In genomic region chr17:33717982-33718381, GRCm38 (mm10) we compare ENCODE assay signal across 8 mouse cellular contexts. TPM values are rescaled to one million over a fixed set of nuclear protein-coding genes. Genes with fewer than 3 reads are reported as not detected.
DNase-seq lines count a peak whose midpoint lies in the region; ATAC-seq and TF ChIP-seq lines count a peak whose summit lies in the region.

No protein-coding gene starts in this region.

- H3K27me3 ChIP-seq in heart, embryonic 11.5 days (ENCODE audit: control insufficient read depth, insufficient read depth, low read length) = no peaks in the 10 kb centered on the region
- H3K27me3 ChIP-seq in E14TG2a.4 (ENCODE audit: insufficient read depth, low read length) = no peaks in the 10 kb centered on the region
- H3K27me3 ChIP-seq in forebrain, embryonic 15.5 days = no peaks in the 10 kb centered on the region
- no peaks in the 10 kb centered on the region for H3K27me3 ChIP-seq in liver, embryonic 16.5 days (ENCODE audit: control insufficient read depth, insufficient read depth, low read depth, low read length)

- 9% methylated on average over 8 of the region's 8 CpGs for WGBS in heart, embryonic 11.5 days (ENCODE audit: insufficient replicate concordance)
- 9% methylated on average over 8 of the region's 8 CpGs for WGBS in forebrain, embryonic 15.5 days
- 3% methylated on average over 8 of the region's 8 CpGs for WGBS in liver, embryonic 16.5 days (ENCODE audit: insufficient replicate concordance)

- no peak for DNase-seq in heart, postnatal 14 days
- DNase-seq in adrenal gland, adult (ENCODE audit: inconsistent age in 2 of 2, low spot score in 1 of 2) = no peak
- no peak for DNase-seq in right cerebral cortex, postnatal 36 days (ENCODE audit: low spot score in 2 of 2)
- DNase-seq in lung, postnatal 25 days (ENCODE audit: low spot score) = no peak

- no peak overlapping the region for H3K27ac ChIP-seq in heart, embryonic 11.5 days (ENCODE audit: low read depth, low read length)
- H3K27ac ChIP-seq in forebrain, embryonic 15.5 days (replicated peaks) = 0 out of 2 replicates have a peak overlapping the region, but pooled peaks have one; percentile 0
- H3K27ac ChIP-seq in liver, embryonic 16.5 days (ENCODE audit: low read length) = peak overlapping the region; percentile 93

- peak overlapping the region; percentile 61 for H3K4me3 ChIP-seq in heart, embryonic 11.5 days (ENCODE audit: low read depth, low read length)
- peak overlapping the region; percentile 92 for H3K4me3 ChIP-seq in E14TG2a.4 (replicated peaks; ENCODE audit: low read length)
- peak overlapping the region; percentile 51 for H3K4me3 ChIP-seq in forebrain, embryonic 15.5 days
- peak overlapping the region; percentile 93 for H3K4me3 ChIP-seq in liver, embryonic 16.5 days (ENCODE audit: low read depth, low read length)

- 0 out of 2 replicates have a peak, but pooled peaks cover 3% of the 10 kb centered on the region for H3K4me1 ChIP-seq in heart, embryonic 11.5 days (ENCODE audit: control insufficient read depth, insufficient read depth, low read length)
- H3K4me1 ChIP-seq in E14TG2a.4 (replicated peaks; ENCODE audit: low read depth, low read length) = peaks cover 20% of the 10 kb centered on the region
- peaks cover 7% of the 10 kb centered on the region; the same call in 1 of the 2 replicates for H3K4me1 ChIP-seq in forebrain, embryonic 15.5 days
- peaks cover 36% of the 10 kb centered on the region for H3K4me1 ChIP-seq in liver, embryonic 16.5 days (ENCODE audit: control insufficient read depth, low read depth, low read length)

- TF ChIP-seq CTCF in E14TG2a.4 (conservative IDR thresholded peaks at IDR 0.05; ENCODE audit: low read length) = no peak

- peak overlapping the region; percentile 74 for H3K9ac ChIP-seq in heart, embryonic 11.5 days (ENCODE audit: low read depth, low read length)
- peak overlapping the region; percentile 44 for H3K9ac ChIP-seq in forebrain, embryonic 15.5 days (replicated peaks)
- H3K9ac ChIP-seq in liver, embryonic 16.5 days (ENCODE audit: low read depth, low read length) = peak overlapping the region; percentile 96

- H3K36me3 ChIP-seq in heart, embryonic 11.5 days (ENCODE audit: control insufficient read depth, insufficient read depth, low read length) = no peaks in the 10 kb centered on the region
- H3K36me3 ChIP-seq in E14TG2a.4 (ENCODE audit: insufficient read depth, low read length) = peaks cover 11% of the 10 kb centered on the region
- no peaks in the 10 kb centered on the region for H3K36me3 ChIP-seq in forebrain, embryonic 15.5 days
- H3K36me3 ChIP-seq in liver, embryonic 16.5 days (ENCODE audit: control insufficient read depth, insufficient read depth) = 0 out of 2 replicates have a peak, but pooled peaks cover 7% of the 10 kb centered on the region

- ATAC-seq in heart, embryonic 11.5 days (replicated peaks; ENCODE audit: insufficient number of reproducible peaks, low FRiP score, low TSS enrichment) = no peak
- no peak for ATAC-seq in forebrain, embryonic 15.5 days (replicated peaks)
- no peak for ATAC-seq in liver, embryonic 16.5 days (ENCODE audit: low read depth)

- intact Hi-C loops in heart, postnatal 14 days (cut with DNase I) = no loop called here

- no peaks in the 10 kb centered on the region for H3K9me3 ChIP-seq in heart, embryonic 11.5 days (replicated peaks; ENCODE audit: control insufficient read depth, low read length)
- H3K9me3 ChIP-seq in E14TG2a.4 (ENCODE audit: low read length) = no peaks in the 10 kb centered on the region
- H3K9me3 ChIP-seq in forebrain, embryonic 15.5 days = no peaks in the 10 kb centered on the region
- H3K9me3 ChIP-seq in liver, embryonic 16.5 days (replicated peaks; ENCODE audit: control insufficient read depth, low read length) = no peaks in the 10 kb centered on the region

- H3K4me2 ChIP-seq in heart, embryonic 11.5 days = peak overlapping the region; percentile 70
- H3K4me2 ChIP-seq in forebrain, embryonic 15.5 days (replicated peaks) = peak overlapping the region; percentile 64
- H3K4me2 ChIP-seq in liver, embryonic 16.5 days (ENCODE audit: low read depth, low read length) = peak overlapping the region; percentile 68

RNA-seq across cellular contexts. Expression of gene March2, which starts 0.5 kb away (rescaled TPM):
- polyA plus RNA-seq in heart, embryonic 11.5 days (2014; fragmentation: Nextera tagmentation; extraction: Ambion mirVana) = 73.6 and 83.2 TPM in 2 replicates
- 100 to 1,000 TPM; 160 to 167 TPM for total RNA-seq in heart, postnatal 14 days (2021)
- polyA plus RNA-seq in forebrain, embryonic 15.5 days (2015; fragmentation: Nextera tagmentation; extraction: Ambion mirVana) = 71.8 and 72.8 TPM in 2 replicates
- 256 and 281 TPM in 2 replicates for polyA plus RNA-seq in liver, embryonic 16.5 days (2015; fragmentation: Nextera tagmentation; extraction: Ambion mirVana)

RNA-seq across cellular contexts. Expression of gene Hnrnpm, which starts 31.3 kb away (rescaled TPM):
- 278 and 323 TPM in 2 replicates for polyA plus RNA-seq in heart, embryonic 11.5 days (2014; fragmentation: Nextera tagmentation; extraction: Ambion mirVana)
- total RNA-seq in heart, postnatal 14 days (2021) = 100 to 1,000 TPM; 101 to 111 TPM
- polyA plus RNA-seq in forebrain, embryonic 15.5 days (2015; fragmentation: Nextera tagmentation; extraction: Ambion mirVana) = 246 and 265 TPM in 2 replicates
- 121 and 124 TPM in 2 replicates for polyA plus RNA-seq in liver, embryonic 16.5 days (2015; fragmentation: Nextera tagmentation; extraction: Ambion mirVana)

RNA-seq across cellular contexts. Expression of gene Rab11b, which starts 42.3 kb away (rescaled TPM):
- 254 and 285 TPM in 2 replicates for polyA plus RNA-seq in heart, embryonic 11.5 days (2014; fragmentation: Nextera tagmentation; extraction: Ambion mirVana)
- 100 to 1,000 TPM; 271 to 275 TPM for total RNA-seq in heart, postnatal 14 days (2021)
- 452 and 485 TPM in 2 replicates for polyA plus RNA-seq in forebrain, embryonic 15.5 days (2015; fragmentation: Nextera tagmentation; extraction: Ambion mirVana)
- polyA plus RNA-seq in liver, embryonic 16.5 days (2015; fragmentation: Nextera tagmentation; extraction: Ambion mirVana) = 107 and 115 TPM in 2 replicates

Comparison
In these comparisons a context has a peak if more than half of its experiments do, and no peak if none do; other contexts are left out.
1. H3K9ac ChIP-seq: peak in every context shown above with its lines; median percentile 96 in liver, embryonic 16.5 days; 74 in heart, embryonic 11.5 days; 44 in forebrain, embryonic 15.5 days.